Comparison of ENCODE assay signal across 15 mouse cellular contexts in genomic region chr3:66332401-66332729, GRCm38 (mm10). TPM values are rescaled to one million over a fixed set of nuclear protein-coding genes. Genes with fewer than 3 reads are reported as not detected.
A peak's percentile ranks its signal among the peaks of the same experiment; 100 is the strongest.
DNase-seq lines count a peak whose midpoint lies in the region; ATAC-seq and TF ChIP-seq lines count a peak whose summit lies in the region.
"Had no signal": no experiment of that assay in that cellular context is flagged by ENCODE, and none has a peak within 500 bp of the region (broad histone marks: within the 10 kb centered on the region; RNA-seq: fewer than 3 reads in every experiment).

No protein-coding gene starts in this region.

- no peak for TF ChIP-seq POLR2A in brain, embryonic 14.5 days (IDR thresholded peaks at IDR 0.05; ENCODE audit: borderline replicate concordance, extremely low read depth, insufficient read depth, insufficient read length, poor library complexity, severe bottlenecking)

- H3K27me3 ChIP-seq in hindbrain, embryonic 11.5 days (ENCODE audit: control insufficient read depth, insufficient read depth, low read length): no peaks in the 10 kb centered on the region
- H3K27me3 ChIP-seq in hindbrain, embryonic 10.5 days (ENCODE audit: insufficient read depth, poor library complexity, severe bottlenecking): no peaks in the 10 kb centered on the region
- H3K27me3 ChIP-seq in limb, embryonic 11.5 days (ENCODE audit: control insufficient read depth, insufficient read depth, low read length): no peaks in the 10 kb centered on the region
- H3K27me3 ChIP-seq: CH12.LX; forebrain, embryonic 13.5 days; heart, embryonic 13.5 days; hindbrain, embryonic 13.5 days; intestine, embryonic 15.5 days had no signal

- ATAC-seq in hindbrain, embryonic 11.5 days (ENCODE audit: low FRiP score): 0 out of 2 replicates have a peak, but pooled peaks have one; percentile 33
- peak; percentile 67 for ATAC-seq in limb, embryonic 11.5 days (ENCODE audit: insufficient number of reproducible peaks, low FRiP score, low TSS enrichment, low read depth)

- H3K9ac ChIP-seq in hindbrain, embryonic 11.5 days (ENCODE audit: low read depth, low read length): no peak overlapping the region
- no peak overlapping the region for H3K9ac ChIP-seq in limb, embryonic 11.5 days (ENCODE audit: low read length)
- H3K9ac ChIP-seq: forebrain, embryonic 13.5 days; heart, embryonic 13.5 days; hindbrain, embryonic 13.5 days; intestine, embryonic 15.5 days had no signal

- no peak overlapping the region for H3K27ac ChIP-seq in hindbrain, embryonic 11.5 days (ENCODE audit: low read depth, low read length)
- no peak overlapping the region for H3K27ac ChIP-seq in hindbrain, embryonic 10.5 days
- 0 out of 2 replicates have a peak overlapping the region, but pooled peaks have one; percentile 9 for H3K27ac ChIP-seq in limb, embryonic 11.5 days (replicated peaks; ENCODE audit: low read depth, low read length)
- H3K27ac ChIP-seq: forebrain, embryonic 10.5 days; forebrain, embryonic 13.5 days; heart, embryonic 10.5 days; heart, embryonic 13.5 days; hindbrain, embryonic 13.5 days; intestine, embryonic 15.5 days had no signal

- H3K36me3 ChIP-seq in hindbrain, embryonic 11.5 days (ENCODE audit: control insufficient read depth, insufficient read depth, low read length): no peaks in the 10 kb centered on the region
- H3K36me3 ChIP-seq in hindbrain, embryonic 10.5 days: no peaks in the 10 kb centered on the region
- no peaks in the 10 kb centered on the region for H3K36me3 ChIP-seq in limb, embryonic 11.5 days (ENCODE audit: control insufficient read depth, insufficient read depth, low read length)
- H3K36me3 ChIP-seq: forebrain, embryonic 10.5 days; G1E; heart, embryonic 10.5 days; heart, embryonic 13.5 days; hindbrain, embryonic 13.5 days; intestine, embryonic 15.5 days had no signal

- DNase-seq in hindbrain, embryonic 11.5 days (ENCODE audit: low spot score): no peak
- DNase-seq in hindbrain, embryonic 10.5 days (ENCODE audit: low spot score): no peak
- peak; percentile 2 for DNase-seq in brain, embryonic 14.5 days (ENCODE audit: low read depth)
- peak; percentile 42 for DNase-seq in limb, embryonic 11.5 days (ENCODE audit: low spot score)
- DNase-seq in right cerebral cortex, adult 2 months (ENCODE audit: low spot score in 2 of 2): no peak
- no peak for DNase-seq in frontal cortex, postnatal 36 days (ENCODE audit: low spot score in 2 of 2)
- no peak for DNase-seq in kidney, postnatal 36 days

- TF ChIP-seq CTCF in brain, embryonic 14.5 days (IDR thresholded peaks at IDR 0.05; ENCODE audit: borderline replicate concordance, extremely low read depth, insufficient read depth, insufficient read length): no peak

- no peak overlapping the region for H3K4me3 ChIP-seq in hindbrain, embryonic 11.5 days (ENCODE audit: low read depth, low read length)
- H3K4me3 ChIP-seq in hindbrain, embryonic 10.5 days: no peak overlapping the region
- no peak overlapping the region for H3K4me3 ChIP-seq in limb, embryonic 11.5 days (ENCODE audit: low read depth, low read length)
- H3K4me3 ChIP-seq: forebrain, embryonic 10.5 days; forebrain, embryonic 13.5 days; heart, embryonic 10.5 days; heart, embryonic 13.5 days; hindbrain, embryonic 13.5 days; intestine, embryonic 15.5 days had no signal

- no peak overlapping the region for H3K4me2 ChIP-seq in hindbrain, embryonic 11.5 days (replicated peaks; ENCODE audit: low read depth, low read length)
- H3K4me2 ChIP-seq in limb, embryonic 11.5 days (ENCODE audit: low read depth, severe bottlenecking): no peak overlapping the region
- H3K4me2 ChIP-seq: forebrain, embryonic 13.5 days; heart, embryonic 13.5 days; hindbrain, embryonic 13.5 days; intestine, embryonic 15.5 days had no signal

- no peaks in the 10 kb centered on the region for H3K9me3 ChIP-seq in hindbrain, embryonic 11.5 days (ENCODE audit: control insufficient read depth, low read length)
- no peaks in the 10 kb centered on the region for H3K9me3 ChIP-seq in hindbrain, embryonic 10.5 days
- no peaks in the 10 kb centered on the region for H3K9me3 ChIP-seq in limb, embryonic 11.5 days (ENCODE audit: control insufficient read depth, low read length)
- H3K9me3 ChIP-seq: forebrain, embryonic 10.5 days; forebrain, embryonic 13.5 days; G1E; heart, embryonic 10.5 days; heart, embryonic 13.5 days; hindbrain, embryonic 13.5 days; intestine, embryonic 15.5 days had no signal

- WGBS in hindbrain, embryonic 11.5 days: 91% methylated on average over 9 of the region's 9 CpGs
- WGBS in hindbrain, embryonic 10.5 days: 89% methylated on average over 9 of the region's 9 CpGs
- WGBS in limb, embryonic 11.5 days: 54% methylated on average over 9 of the region's 9 CpGs

- no peaks in the 10 kb centered on the region for H3K4me1 ChIP-seq in hindbrain, embryonic 11.5 days (replicated peaks; ENCODE audit: control insufficient read depth, insufficient read depth, low read length)
- H3K4me1 ChIP-seq in hindbrain, embryonic 10.5 days (replicated peaks): peaks cover 3% of the 10 kb centered on the region
- H3K4me1 ChIP-seq in limb, embryonic 11.5 days (ENCODE audit: control insufficient read depth, insufficient read depth, low read length): no peaks in the 10 kb centered on the region
- H3K4me1 ChIP-seq: heart, embryonic 10.5 days; hindbrain, embryonic 13.5 days; intestine, embryonic 15.5 days had no signal

RNA-seq across cellular contexts. Expression of gene Veph1, which starts 35.7 kb away (rescaled TPM):
- polyA plus RNA-seq in hindbrain, embryonic 11.5 days (2014; fragmentation: Nextera tagmentation; extraction: Ambion mirVana): 17.2 and 26.2 TPM in 2 replicates
- polyA plus RNA-seq in hindbrain, embryonic 10.5 days (2016; fragmentation: Nextera tagmentation; extraction: Ambion mirVana): 9.3 and 11.4 TPM in 2 replicates
- 2.1 and 3.3 TPM in 2 replicates for polyA plus RNA-seq in brain, embryonic 14.5 days (2012; rRNA removed)
- polyA plus RNA-seq in limb, embryonic 11.5 days (2014; fragmentation: Nextera tagmentation; extraction: Ambion mirVana): 0.77 and 1.1 TPM in 2 replicates
- polyA plus RNA-seq: G1E had no signal

Comparison
In these comparisons a context has a peak if more than half of its experiments do, and no peak if none do; other contexts are left out.
1. DNase-seq: peak in brain, embryonic 14.5 days (single experiment) and limb, embryonic 11.5 days (single experiment); none in hindbrain, embryonic 11.5 days (single experiment), hindbrain, embryonic 10.5 days (single experiment), right cerebral cortex, adult 2 months (0 of 2), frontal cortex, postnatal 36 days (0 of 2) and kidney, postnatal 36 days (0 of 2).